Mouse (Mus musculus): ENCODE results near the gene Mat2b. TPM values are rescaled to one million over a fixed set of nuclear protein-coding genes. Genes with fewer than 3 reads are reported as not detected.

Mat2b gene
- total RNA-seq, 2 experiments from 2014 or later, result 82.4 to 89.3 TPM

DNA sequence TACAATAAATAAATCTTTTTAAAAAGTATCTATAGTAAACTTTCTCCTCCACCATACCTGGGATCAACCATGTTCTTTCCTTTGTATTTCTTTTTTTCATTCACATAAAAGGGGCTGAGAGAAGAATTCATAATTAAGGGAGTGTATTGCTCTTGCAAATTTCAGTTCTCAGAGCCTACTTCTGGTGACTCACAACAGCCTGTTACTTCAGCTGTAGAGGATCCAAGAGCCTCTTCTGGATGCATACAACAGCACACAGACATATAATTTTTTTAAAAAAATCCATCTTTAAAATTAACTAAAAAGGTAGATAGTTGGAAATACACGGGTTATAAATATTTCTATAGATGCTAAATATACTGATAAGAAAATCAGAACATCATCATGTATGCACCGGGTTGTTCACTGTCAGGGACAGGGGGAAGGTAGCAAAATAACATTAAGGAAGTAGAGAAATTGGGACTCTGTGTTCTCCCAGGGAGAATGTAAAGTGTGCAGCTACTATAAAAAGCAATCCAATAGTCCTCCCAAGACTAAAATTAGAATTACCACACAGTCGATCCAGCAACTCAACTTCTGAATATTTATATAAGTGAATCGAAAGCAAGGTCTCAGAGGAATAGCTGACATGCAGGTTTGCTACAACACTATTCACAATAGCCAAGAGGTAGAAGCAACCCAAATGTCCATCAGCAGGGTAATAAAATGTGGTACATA is 19.8 kb downstream of the Mat2b start:
- DNase-seq (ENCODE audit: low spot score in 2 of 2), result no peak

GRCm38 (mm10) chr11:40649726-40650445 is 45.1 kb downstream of the Mat2b start:
- no peak for DNase-seq (ENCODE audit: low spot score in 2 of 2)

- DNase-seq (ENCODE audit: low spot score in 2 of 2), result no peak
Measured at GRCm38 (mm10) chr11:40647246-40647645, 47.8 kb downstream of the Mat2b start.

Other genes with a start within 250 kb of the Mat2b start
- 1 to 10 TPM; 3.0 to 3.2 TPM for gene Hmmr, start 38.2 kb upstream of the Mat2b start, total RNA-seq (2021)
- 10 to 100 TPM; 24.1 to 25.0 TPM for gene Nudcd2, start 38.5 kb upstream of the Mat2b start, total RNA-seq (2021)
- gene Ccng1, start 60.1 kb upstream of the Mat2b start, total RNA-seq (2021), result 10 to 100 TPM; 63.1 to 71.6 TPM